Mouse (Mus musculus): ENCODE measurements at regions not wholly inside any gene's neighbourhood (a gene's known extent, or its start where the extent isn't known, plus 50 kb on each side); places are given as distances from the start of the nearest gene placed in this dataset.

- ChIA-PET CTCF (interaction anchor here in 1 of 4 experiments (0.6 kb wide), 1 partner anchor 8 kb away, joined by 3 read pairs; no protein-coding TSS in a partner anchor), POLR2A (interaction anchor here in 1 of 4 experiments (0.6 kb wide), 1 partner anchor 253 kb away, joined by 5 read pairs; no protein-coding TSS in a partner anchor)
Measured at GRCm38 (mm10) chr3:41307400-41308028, 224.7 kb upstream of the Pgrmc2 start.

- ChIA-PET CTCF (no interaction called here), POLR2A (interaction anchor here in 1 of 4 experiments (0.6 kb wide), 1 partner anchor 41 kb away, joined by 3 read pairs; no protein-coding TSS in a partner anchor)
Measured at GRCm38 (mm10) chr3:41302805-41303204, 220.0 kb upstream of the Pgrmc2 start.

DNA sequence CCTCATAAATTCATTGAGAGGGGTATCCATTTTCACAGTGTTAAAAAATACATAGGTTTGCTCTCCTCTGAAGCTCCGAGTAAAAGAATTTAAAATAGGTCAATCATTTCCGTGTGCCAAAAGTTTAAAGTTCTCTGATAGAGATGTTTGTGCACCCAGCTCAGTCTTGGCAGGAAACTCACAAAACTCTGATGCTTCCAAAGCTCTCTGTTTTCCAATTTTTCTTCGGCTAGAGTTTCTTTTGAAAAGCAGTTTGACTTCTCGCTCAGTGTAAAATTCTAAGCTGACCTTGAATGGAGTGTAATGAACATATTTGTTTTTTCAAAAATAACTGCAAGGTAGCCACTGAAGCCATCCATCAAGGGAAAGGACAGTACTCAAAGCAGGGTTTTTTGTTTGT is 215.9 kb upstream of the Pgrmc2 start:
- ChIA-PET POLR2A (interaction anchor here in 1 of 4 experiments (0.7 kb wide), 1 partner anchor 79 kb away, joined by 3 read pairs; no protein-coding TSS in a partner anchor), CTCF (interaction anchor here in 1 of 4 experiments (0.6 kb wide), 1 partner anchor 8 kb away, joined by 3 read pairs; no protein-coding TSS in a partner anchor)

- ChIA-PET CTCF (no interaction called here), POLR2A (no interaction called here)
Measured at GRCm38 (mm10) chr3:41296152-41296809, 213.4 kb upstream of the Pgrmc2 start.

GRCm38 (mm10) chr3:41295150-41295549 is 212.3 kb upstream of the Pgrmc2 start:
- ChIA-PET POLR2A (no interaction called here), CTCF (no interaction called here)

DNA sequence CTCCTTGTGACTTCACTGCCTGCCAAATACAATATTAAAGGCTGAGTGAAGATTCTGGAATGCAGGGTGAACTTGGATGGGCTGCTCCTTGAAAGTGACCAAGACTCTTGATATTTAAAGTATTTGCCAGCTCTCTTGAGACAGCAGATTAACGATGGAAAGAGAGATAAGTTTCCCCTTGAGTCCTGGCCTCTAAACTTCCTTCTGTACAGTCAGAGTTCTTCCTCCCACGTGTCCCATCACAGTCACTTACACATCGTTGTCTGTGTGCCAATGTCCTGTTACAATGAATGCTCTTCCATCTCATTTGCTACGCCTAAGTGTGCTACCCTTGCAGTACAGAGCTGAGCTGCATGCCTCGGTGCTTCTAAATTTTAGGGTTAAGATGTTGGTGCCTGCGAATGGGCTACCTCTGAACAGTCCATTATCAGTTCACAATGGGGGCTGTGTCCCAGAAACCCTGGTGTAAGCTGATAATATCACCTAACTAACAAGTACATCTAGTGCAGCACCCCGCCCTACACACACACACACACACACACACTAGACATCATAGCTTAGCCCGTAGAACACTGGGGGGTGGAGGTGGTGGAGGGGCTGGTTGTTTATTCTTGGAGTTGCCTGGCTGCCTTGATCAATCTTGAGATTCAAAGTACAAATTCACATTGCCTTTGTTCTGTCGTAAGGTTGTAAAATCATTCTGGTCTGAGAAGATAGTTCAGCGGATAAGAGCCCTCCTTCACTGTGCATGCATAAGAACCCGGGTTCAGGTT is 207.9 kb upstream of the Pgrmc2 start:
- ChIA-PET POLR2A (no interaction called here), CTCF (no interaction called here)

DNA sequence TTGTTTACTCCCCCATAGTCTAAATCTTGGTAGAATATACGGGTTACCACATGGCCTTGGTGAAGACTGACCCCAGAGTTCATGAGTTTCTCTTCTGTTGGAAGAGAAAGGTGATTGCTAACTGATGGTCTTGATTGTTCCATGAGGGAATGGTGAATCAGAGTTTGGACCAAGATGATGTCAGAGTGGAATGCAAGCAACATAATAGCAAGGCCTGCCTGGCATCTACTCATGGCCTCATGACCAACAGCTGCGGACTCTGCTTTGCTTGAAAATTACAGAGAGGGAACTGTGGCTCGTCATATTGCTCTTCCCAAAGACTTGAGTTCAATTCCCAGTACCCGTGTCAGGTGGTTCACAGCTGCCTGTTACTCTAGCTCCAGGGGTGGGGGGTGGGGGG is 205.9 kb upstream of the Pgrmc2 start:
- POLR2A ChIA-PET = no interaction called here
- CTCF ChIA-PET = interaction anchor here in 1 of 4 experiments (0.6 kb wide), 1 partner anchor 61 kb away, joined by 10 read pairs; no protein-coding TSS in a partner anchor

DNA sequence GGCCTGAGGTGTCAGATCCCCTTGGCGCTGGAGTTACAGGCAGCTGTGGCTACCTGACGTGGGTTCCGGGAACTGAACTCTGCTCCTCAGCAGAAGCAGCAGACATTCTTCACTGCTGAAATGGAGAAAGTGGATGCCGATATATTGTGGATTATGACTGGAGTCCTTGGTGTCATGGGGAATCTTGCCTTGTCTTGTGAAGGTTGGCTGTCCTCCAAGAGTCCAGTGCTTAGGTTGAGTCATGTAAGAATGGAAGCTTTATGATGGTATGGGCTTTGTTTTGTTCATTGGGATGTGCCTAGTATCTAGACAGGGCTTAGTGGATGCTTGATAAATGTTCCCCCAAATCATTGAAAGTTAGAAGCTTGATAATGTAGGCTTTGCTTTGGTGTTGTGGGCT is 205.2 kb upstream of the Pgrmc2 start:
- ChIA-PET CTCF (no interaction called here), POLR2A (no interaction called here)

GRCm38 (mm10) chr3:41285336-41285735 is 202.5 kb upstream of the Pgrmc2 start:
- ChIA-PET POLR2A (interaction anchor here in 1 of 4 experiments (1.0 kb wide), 1 partner anchor 214 kb away, joined by 3 read pairs; no protein-coding TSS in a partner anchor), CTCF (no interaction called here)

DNA sequence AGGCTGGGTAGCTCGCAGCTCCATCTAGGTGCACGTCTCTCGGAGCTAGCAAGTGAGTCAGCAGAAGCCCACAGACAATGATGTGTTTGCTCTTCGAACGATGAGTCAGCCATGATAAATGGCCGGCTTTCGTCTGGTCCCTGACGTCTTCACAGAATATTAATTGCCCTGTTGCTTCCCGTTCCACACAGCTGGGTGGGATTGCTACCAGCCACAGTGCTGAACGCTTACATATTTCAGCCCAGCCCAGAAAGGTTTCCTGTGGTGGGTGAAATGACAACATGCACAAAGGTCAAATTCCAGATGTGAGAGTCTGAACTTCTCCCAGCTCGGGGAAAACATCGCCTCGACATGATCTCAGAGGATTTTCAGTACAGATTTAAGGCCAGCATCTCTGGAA is 202.1 kb upstream of the Pgrmc2 start:
- ChIA-PET POLR2A (no interaction called here), CTCF (no interaction called here)

GRCm38 (mm10) chr3:41282431-41283037 is 199.7 kb upstream of the Pgrmc2 start:
- ChIA-PET POLR2A (no interaction called here), CTCF (interaction anchor here in 1 of 4 experiments (0.6 kb wide), 1 partner anchor 153 kb away, joined by 3 read pairs; no protein-coding TSS in a partner anchor)

DNA sequence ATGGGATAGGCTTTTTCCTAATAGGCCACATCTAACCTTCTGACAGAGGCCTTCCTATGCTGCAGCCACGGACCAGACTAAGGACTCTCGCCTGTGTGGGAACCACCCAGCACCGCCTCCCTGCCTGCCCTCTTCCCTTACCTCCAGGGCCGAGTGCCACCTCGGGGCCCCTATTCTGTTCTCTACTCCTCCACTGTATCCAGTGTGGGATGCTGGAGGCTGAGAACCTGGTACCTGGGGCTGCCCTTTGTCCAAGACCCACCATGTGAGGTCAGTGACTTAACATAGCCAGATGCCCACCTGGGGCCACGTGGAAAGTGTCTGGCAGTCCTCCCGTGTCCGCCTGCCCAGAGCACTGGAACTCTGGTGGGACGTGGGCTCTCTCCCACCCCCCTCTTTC is 193.2 kb upstream of the Pgrmc2 start:
- ChIA-PET POLR2A (interaction anchor here in 2 of 4 experiments (0.6 kb wide), 2 partner anchors 26 to 95 kb away, joined by 4 read pairs; no protein-coding TSS in a partner anchor), CTCF (no interaction called here)

DNA sequence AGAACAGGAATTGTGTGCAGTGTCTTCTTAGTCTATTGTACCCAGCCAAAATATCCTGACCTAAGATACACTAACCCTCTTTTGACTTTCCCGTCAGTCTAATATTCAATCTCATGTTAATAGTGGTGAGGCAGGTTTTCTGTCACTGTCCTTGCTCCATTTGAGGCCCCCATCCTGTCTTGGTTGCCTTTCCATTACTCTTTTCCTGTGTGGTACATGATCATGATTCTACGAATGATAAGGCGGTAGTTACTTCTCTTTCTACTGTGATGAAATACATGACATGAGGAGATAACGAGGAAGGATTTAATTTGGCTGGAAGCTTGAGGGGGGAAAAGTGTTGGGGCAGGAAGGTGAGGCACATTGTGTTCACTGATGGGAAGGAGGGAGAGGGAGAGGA is 185.7 kb upstream of the Pgrmc2 start:
- ChIA-PET CTCF (no interaction called here), POLR2A (interaction anchor here in 1 of 4 experiments (1.0 kb wide), 1 partner anchor 223 kb away, joined by 3 read pairs; no protein-coding TSS in a partner anchor)

DNA sequence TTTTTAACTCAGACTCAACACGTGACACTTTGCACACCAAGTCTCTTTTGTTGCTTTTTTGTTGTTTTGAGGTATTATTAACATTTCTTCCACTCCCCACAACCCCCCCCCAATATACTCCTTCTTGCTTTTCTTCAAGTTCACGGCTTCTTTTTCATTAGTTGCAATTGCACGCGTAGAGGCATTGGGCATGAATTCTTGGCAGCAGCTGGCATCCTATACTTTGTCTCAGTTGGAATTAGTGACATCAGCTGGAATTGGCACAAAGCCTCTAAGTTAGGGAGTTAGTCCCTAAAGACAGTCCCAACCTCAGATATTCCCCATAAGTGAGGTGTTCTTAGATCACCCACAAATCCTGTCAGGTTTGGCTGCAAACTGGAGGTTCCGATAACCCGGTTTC is 183.4 kb upstream of the Pgrmc2 start:
- CTCF ChIA-PET = no interaction called here
- POLR2A ChIA-PET = no interaction called here

DNA sequence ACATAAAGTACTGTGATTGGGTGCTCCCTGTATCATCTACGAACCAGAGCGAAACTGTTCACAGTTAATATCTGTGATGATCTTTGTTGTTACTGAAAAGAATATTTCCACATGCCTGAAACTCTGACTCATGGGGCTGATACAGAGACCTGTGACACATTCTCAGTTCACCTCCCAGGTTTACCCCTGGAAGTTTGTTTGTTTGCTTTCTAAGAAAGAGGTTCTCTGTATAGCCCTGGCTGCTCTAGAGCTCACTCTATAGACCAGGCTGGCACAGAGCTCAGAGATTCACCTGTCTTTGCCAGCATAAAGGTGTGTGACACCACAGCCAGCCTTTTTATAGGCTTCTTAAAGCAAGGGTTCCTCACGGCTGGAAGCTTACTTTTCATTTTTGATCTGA is 182.6 kb upstream of the Pgrmc2 start:
- ChIA-PET CTCF (no interaction called here), POLR2A (interaction anchor here in 1 of 4 experiments (0.8 kb wide), 1 partner anchor 37 kb away, joined by 3 read pairs; no protein-coding TSS in a partner anchor)

DNA sequence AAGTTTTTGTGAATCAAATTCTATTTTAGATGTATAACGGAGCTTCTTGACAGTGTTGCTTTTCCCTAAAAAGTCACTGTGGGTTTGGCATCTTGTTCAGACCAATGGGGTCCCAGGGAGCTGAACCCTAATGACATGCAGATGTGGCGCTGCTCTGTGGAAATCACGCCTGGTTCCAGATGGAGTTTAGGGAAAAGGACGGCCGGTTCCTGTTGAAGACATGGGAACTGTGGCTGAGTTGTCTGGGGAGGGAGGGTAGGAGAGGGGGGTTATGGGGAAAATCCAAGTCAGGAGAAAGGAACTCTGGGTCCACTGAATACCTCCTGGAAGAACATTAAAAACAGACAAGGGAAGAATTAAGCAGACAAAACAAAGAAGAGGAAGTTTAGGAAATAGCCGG is 175.4 kb upstream of the Pgrmc2 start:
- CTCF ChIA-PET = no interaction called here
- POLR2A ChIA-PET = interaction anchor here in 2 of 4 experiments (0.6 to 0.7 kb wide), 2 partner anchors 60 to 187 kb away, joined by 3 read pairs; no protein-coding TSS in a partner anchor

- POLR2A ChIA-PET = interaction anchor here in 1 of 4 experiments (0.5 to 0.6 kb wide), 2 partner anchors 66 to 231 kb away, joined by 3 read pairs; no protein-coding TSS in a partner anchor
- CTCF ChIA-PET = no interaction called here
Measured at GRCm38 (mm10) chr3:41244960-41245359, 162.1 kb upstream of the Pgrmc2 start.

- CTCF ChIA-PET = no interaction called here
- POLR2A ChIA-PET = interaction anchor here in 1 of 4 experiments (0.5 kb wide), 1 partner anchor 163 kb away, joined by 3 read pairs; no protein-coding TSS in a partner anchor
Measured at GRCm38 (mm10) chr3:41241856-41242552, 159.2 kb upstream of the Pgrmc2 start.

DNA sequence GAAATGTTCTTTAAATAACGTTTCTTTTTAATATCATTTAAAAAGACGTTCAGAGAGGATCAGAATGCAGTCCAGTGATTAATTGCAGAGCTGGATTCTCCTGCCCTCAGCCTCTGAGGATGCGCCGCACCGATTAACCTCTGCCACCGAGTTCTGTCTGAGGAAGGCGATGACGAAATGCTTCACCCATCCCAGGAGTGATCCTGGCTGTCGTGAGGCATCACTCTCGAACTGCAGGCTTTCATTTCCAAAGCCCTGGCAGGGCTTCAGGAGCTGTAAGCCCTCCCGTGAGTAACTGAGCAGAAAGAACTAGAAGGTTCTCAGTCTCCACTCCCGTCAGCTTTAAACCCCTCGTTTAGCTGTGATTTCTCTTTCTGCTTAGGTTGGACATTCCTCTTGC is 157.0 kb upstream of the Pgrmc2 start:
- ChIA-PET POLR2A (no interaction called here), CTCF (no interaction called here)
